ENCODE assay signal across 24 mouse cellular contexts in genomic region chr4:140131201-140131600, GRCm38 (mm10).
DNase-seq lines count a peak whose midpoint lies in the region; ATAC-seq and TF ChIP-seq lines count a peak whose summit lies in the region.
"Had no signal": no experiment of that assay in that cellular context is flagged by ENCODE, and none has a peak within 500 bp of the region (broad histone marks: within the 10 kb centered on the region; RNA-seq: fewer than 3 reads in every experiment).

No protein-coding gene starts in this region.

- H3K9me3 ChIP-seq in kidney, embryonic 14.5 days (ENCODE audit: control insufficient read depth, low read length), result no peaks in the 10 kb centered on the region
- H3K9me3 ChIP-seq in midbrain, embryonic 10.5 days (replicated peaks), result no peaks in the 10 kb centered on the region
- no peaks in the 10 kb centered on the region for H3K9me3 ChIP-seq in midbrain, postnatal 0 days (ENCODE audit: low read length)
- H3K9me3 ChIP-seq: forebrain, embryonic 12.5 days; intestine, embryonic 15.5 days; lung, embryonic 15.5 days; neural tube, embryonic 13.5 days had no signal

- no peak overlapping the region for H3K9ac ChIP-seq in kidney, embryonic 14.5 days (ENCODE audit: low read depth, low read length)
- H3K9ac ChIP-seq in midbrain, postnatal 0 days (replicated peaks; ENCODE audit: low read length, poor library complexity, severe bottlenecking), result no peak overlapping the region
- H3K9ac ChIP-seq: forebrain, embryonic 12.5 days; intestine, embryonic 15.5 days; limb, embryonic 13.5 days; liver, embryonic 14.5 days; lung, embryonic 15.5 days; neural tube, embryonic 13.5 days had no signal

- 0 out of 2 replicates have a peak, but pooled peaks have one; percentile 53 for ATAC-seq in kidney, embryonic 14.5 days (ENCODE audit: low FRiP score, low TSS enrichment)
- no peak for ATAC-seq in midbrain, postnatal 0 days (ENCODE audit: low FRiP score)
- ATAC-seq: intestine, embryonic 15.5 days had no signal

- 3% methylated on average over 5 of the region's 5 CpGs for WGBS in kidney, embryonic 14.5 days
- 0% methylated on average over 5 of the region's 5 CpGs for WGBS in midbrain, embryonic 10.5 days
- WGBS in midbrain, postnatal 0 days, result 7% methylated on average over 5 of the region's 5 CpGs

- no peaks in the 10 kb centered on the region for H3K36me3 ChIP-seq in kidney, embryonic 14.5 days (ENCODE audit: control insufficient read depth, insufficient read depth, low read length)
- no peaks in the 10 kb centered on the region for H3K36me3 ChIP-seq in midbrain, embryonic 10.5 days
- no peaks in the 10 kb centered on the region for H3K36me3 ChIP-seq in midbrain, postnatal 0 days (ENCODE audit: insufficient read depth, low read length)
- H3K36me3 ChIP-seq: forebrain, embryonic 12.5 days; intestine, embryonic 15.5 days; limb, embryonic 13.5 days; lung, embryonic 15.5 days; neural tube, embryonic 13.5 days had no signal

- H3K4me3 ChIP-seq in kidney, embryonic 14.5 days (ENCODE audit: low read length), result no peak overlapping the region
- peak overlapping the region; percentile 24; the same call in 1 of the 2 replicates for H3K4me3 ChIP-seq in midbrain, embryonic 10.5 days
- no peak overlapping the region for H3K4me3 ChIP-seq in midbrain, postnatal 0 days (ENCODE audit: low read depth, low read length)
- H3K4me3 ChIP-seq: forebrain, embryonic 12.5 days; intestine, embryonic 15.5 days; layer of hippocampus, adult 2 months; limb, embryonic 13.5 days; lung, embryonic 15.5 days; neural tube, embryonic 13.5 days had no signal

- H3K27me3 ChIP-seq in kidney, embryonic 14.5 days (ENCODE audit: control insufficient read depth, insufficient read depth, low read length), result no peaks in the 10 kb centered on the region
- H3K27me3 ChIP-seq in midbrain, embryonic 10.5 days (ENCODE audit: low read depth, poor library complexity, severe bottlenecking), result peaks cover 13% of the 10 kb centered on the region
- H3K27me3 ChIP-seq in midbrain, postnatal 0 days (ENCODE audit: insufficient read depth, low read length), result no peaks in the 10 kb centered on the region
- H3K27me3 ChIP-seq: lung, embryonic 15.5 days; neural tube, embryonic 13.5 days had no signal

- no peak for TF ChIP-seq CTCF in midbrain, postnatal 0 days (IDR thresholded peaks at IDR 0.05)

- no peak for DNase-seq in kidney, postnatal 4 days
- DNase-seq in embryo, embryonic 11 days, result peak; percentile 64
- DNase-seq in midbrain, embryonic 10.5 days (ENCODE audit: low spot score), result peak; percentile 32
- no peak for DNase-seq in midbrain, postnatal 0 days (ENCODE audit: low spot score)
- no peak for DNase-seq in heart, postnatal 25 days (ENCODE audit: low spot score)
- no peak for DNase-seq in c-Kit-positive CD71-positive TER-119-positive erythroid progenitor cells, embryonic 14.5 days (ENCODE audit: low spot score)
- DNase-seq: B cell, adult 2 months; cerebellum, postnatal 14 days; gastrocnemius, postnatal 14 days; heart, adult 18-20 months; heart, postnatal 4 days; layer of hippocampus, postnatal 36 days; lung, postnatal 4 days; right cerebral cortex, postnatal 14 days; spleen, adult 18-20 months; thymus, postnatal 4 days had no signal

- no peak overlapping the region for H3K4me2 ChIP-seq in kidney, embryonic 14.5 days (replicated peaks; ENCODE audit: low read depth, low read length)
- no peak overlapping the region for H3K4me2 ChIP-seq in midbrain, postnatal 0 days (ENCODE audit: low read depth, low read length, poor library complexity, severe bottlenecking)
- H3K4me2 ChIP-seq: forebrain, embryonic 12.5 days; intestine, embryonic 15.5 days; limb, embryonic 13.5 days; lung, embryonic 15.5 days; neural tube, embryonic 13.5 days had no signal

- no peak overlapping the region for H3K27ac ChIP-seq in kidney, embryonic 14.5 days (ENCODE audit: low read depth, low read length)
- peak overlapping the region; percentile 60 for H3K27ac ChIP-seq in midbrain, embryonic 10.5 days (replicated peaks)
- H3K27ac ChIP-seq in midbrain, postnatal 0 days (ENCODE audit: low read depth, low read length), result peak overlapping the region; percentile 39; the same call in 1 of the 2 replicates
- H3K27ac ChIP-seq: forebrain, embryonic 12.5 days; intestine, embryonic 15.5 days; layer of hippocampus, adult 2 months; limb, embryonic 13.5 days; liver, embryonic 14.5 days; lung, embryonic 15.5 days; neural tube, embryonic 13.5 days had no signal

- intact Hi-C loops in heart, postnatal 25 days (cut with DNase I), result no loop called here

- 0 out of 2 replicates have a peak, but pooled peaks cover 5% of the 10 kb centered on the region for H3K4me1 ChIP-seq in kidney, embryonic 14.5 days (ENCODE audit: control insufficient read depth, insufficient read depth, low read length)
- H3K4me1 ChIP-seq in midbrain, embryonic 10.5 days, result peaks cover 43% of the 10 kb centered on the region
- H3K4me1 ChIP-seq in midbrain, postnatal 0 days (ENCODE audit: insufficient read depth, low read length), result 0 out of 2 replicates have a peak, but pooled peaks cover 4% of the 10 kb centered on the region
- H3K4me1 ChIP-seq: intestine, embryonic 15.5 days; lung, embryonic 15.5 days had no signal

Comparison
In these comparisons a context has a peak if more than half of its experiments do, and no peak if none do; other contexts are left out.
1. DNase-seq: peak in embryo, embryonic 11 days (single experiment) and midbrain, embryonic 10.5 days (single experiment); none in kidney, postnatal 4 days (0 of 2), midbrain, postnatal 0 days (single experiment), heart, postnatal 25 days (single experiment) and c-Kit-positive CD71-positive TER-119-positive erythroid progenitor cells, embryonic 14.5 days (single experiment).